Mouse (Mus musculus) G1E (cell line): ENCODE measurements around the gene Cyp2j5.

Source experiments
- CTCF ChIP-seq: IDR thresholded peaks from 2 replicates; pipeline ENCODE4 v1.5.1; 2012; ENCODE audit warnings: low read depth, low read length, inconsistent platforms, mixed read lengths
- POLR2AphosphoS5 ChIP-seq: IDR thresholded peaks from 2 replicates; pipeline ENCODE4 v1.6.1; 2012; ENCODE audit warnings: low read depth, low read length, inconsistent platforms; ENCODE audit not compliant: insufficient replicate concordance
- TAL1 ChIP-seq: conservative IDR thresholded peaks from 2 replicates; pipeline ENCODE4 v1.6.1; 2012; ENCODE audit warnings: low read depth, low read length, inconsistent platforms, mixed read lengths

- TF ChIP-seq CTCF (no peak), POLR2AphosphoS5 (no peak), TAL1 (no peak)
Observed at GRCm38 (mm10) chr4:96680966-96681365, 17.0 kb upstream of the Cyp2j5 start.
